19 mouse cellular contexts compared by ENCODE assay signal in the genomic region with DNA sequence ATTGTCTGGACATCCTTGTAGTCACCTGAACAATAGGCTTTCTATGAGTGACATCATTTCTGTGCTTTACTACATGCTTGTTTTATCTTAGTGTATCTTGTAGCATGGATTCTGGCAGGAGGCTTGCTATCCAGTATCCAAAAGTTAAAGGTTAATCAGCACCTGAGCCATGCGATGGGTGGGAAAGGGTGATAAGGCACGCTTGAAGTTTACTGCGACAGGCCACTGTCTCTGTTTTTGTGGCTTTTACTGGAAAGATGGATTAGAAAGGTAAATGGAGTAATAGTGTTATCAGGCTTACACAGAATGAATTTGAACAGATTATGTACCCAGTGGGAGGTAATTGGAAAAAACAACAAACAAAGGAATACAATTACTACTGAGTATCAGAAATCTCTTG. TPM values are rescaled to one million over a fixed set of nuclear protein-coding genes. Genes with fewer than 3 reads are reported as not detected.
DNase-seq lines count a peak whose midpoint lies in the region; ATAC-seq and TF ChIP-seq lines count a peak whose summit lies in the region.
"Had no signal": no experiment of that assay in that cellular context is flagged by ENCODE, and none has a peak within 500 bp of the region (broad histone marks: within the 10 kb centered on the region; RNA-seq: fewer than 3 reads in every experiment).

No protein-coding gene starts in this region.

- TF ChIP-seq EP300 in liver, postnatal 0 days (IDR thresholded peaks at IDR 0.05; ENCODE audit: low read depth) = peak; percentile 45; the same call in 1 of the 2 replicates

- peaks cover 11% of the 10 kb centered on the region for H3K4me1 ChIP-seq in liver, embryonic 12.5 days
- no peaks in the 10 kb centered on the region for H3K4me1 ChIP-seq in liver, postnatal 0 days (ENCODE audit: insufficient read depth)
- no peaks in the 10 kb centered on the region for H3K4me1 ChIP-seq in heart, embryonic 10.5 days
- H3K4me1 ChIP-seq: embryonic facial prominence, embryonic 13.5 days; heart, embryonic 15.5 days; hindbrain, embryonic 13.5 days had no signal

- no peak overlapping the region for H3K27ac ChIP-seq in liver, embryonic 12.5 days
- no peak overlapping the region for H3K27ac ChIP-seq in liver, postnatal 0 days (ENCODE audit: low read depth)
- H3K27ac ChIP-seq in heart, embryonic 10.5 days = no peak overlapping the region
- H3K27ac ChIP-seq: embryonic facial prominence, embryonic 13.5 days; heart, embryonic 15.5 days; hindbrain, embryonic 13.5 days; hindbrain, postnatal 0 days had no signal

- no peaks in the 10 kb centered on the region for H3K9me3 ChIP-seq in liver, embryonic 12.5 days (replicated peaks)
- no peaks in the 10 kb centered on the region for H3K9me3 ChIP-seq in liver, postnatal 0 days (ENCODE audit: low read length)
- H3K9me3 ChIP-seq in heart, embryonic 10.5 days = no peaks in the 10 kb centered on the region
- H3K9me3 ChIP-seq: embryonic facial prominence, embryonic 13.5 days; heart, embryonic 15.5 days; hindbrain, embryonic 13.5 days had no signal

- ATAC-seq in liver, embryonic 12.5 days = peak; percentile 62
- ATAC-seq in liver, postnatal 0 days = peak; percentile 41
- ATAC-seq: forebrain, embryonic 14.5 days; hindbrain, postnatal 0 days had no signal

- no peak for TF ChIP-seq CTCF in liver, postnatal 0 days (IDR thresholded peaks at IDR 0.05; ENCODE audit: low read depth)

- peaks cover 99% of the 10 kb centered on the region for H3K36me3 ChIP-seq in liver, embryonic 12.5 days
- H3K36me3 ChIP-seq in liver, postnatal 0 days (replicated peaks; ENCODE audit: insufficient read depth, low read length) = peaks cover 67% of the 10 kb centered on the region
- peaks cover 79% of the 10 kb centered on the region for H3K36me3 ChIP-seq in heart, embryonic 10.5 days

- no peak overlapping the region for H3K4me3 ChIP-seq in liver, embryonic 12.5 days
- H3K4me3 ChIP-seq in liver, postnatal 0 days (ENCODE audit: low read depth, low read length) = no peak overlapping the region
- H3K4me3 ChIP-seq in heart, embryonic 10.5 days = no peak overlapping the region
- H3K4me3 ChIP-seq: embryonic facial prominence, embryonic 13.5 days; heart, embryonic 15.5 days; hindbrain, embryonic 13.5 days had no signal

- no peak overlapping the region for H3K4me2 ChIP-seq in liver, embryonic 12.5 days
- no peak overlapping the region for H3K4me2 ChIP-seq in liver, postnatal 0 days (ENCODE audit: low read depth, low read length)
- H3K4me2 ChIP-seq: embryonic facial prominence, embryonic 13.5 days; heart, embryonic 11.5 days; heart, embryonic 15.5 days; hindbrain, embryonic 13.5 days had no signal

- no peaks in the 10 kb centered on the region for H3K27me3 ChIP-seq in liver, embryonic 12.5 days (replicated peaks)
- no peaks in the 10 kb centered on the region for H3K27me3 ChIP-seq in liver, postnatal 0 days (ENCODE audit: insufficient read depth, low read length)
- H3K27me3 ChIP-seq in heart, embryonic 10.5 days (ENCODE audit: insufficient read depth, poor library complexity, severe bottlenecking) = no peaks in the 10 kb centered on the region
- H3K27me3 ChIP-seq: embryonic facial prominence, embryonic 13.5 days; heart, embryonic 15.5 days; hindbrain, embryonic 13.5 days had no signal

- 37% methylated on average over 3 of the region's 3 CpGs for WGBS in liver, embryonic 12.5 days (ENCODE audit: insufficient replicate concordance)
- whole genome bisulfite sequencing in liver, postnatal 0 days (ENCODE audit: insufficient replicate concordance) = 43% methylated on average over 3 of the region's 3 CpGs
- 87% methylated on average over 3 of the region's 3 CpGs for WGBS in heart, embryonic 10.5 days

- DNase-seq in c-Kit-positive CD71-positive TER-119-negative erythroid progenitor cells, embryonic 14.5 days (ENCODE audit: low read depth) = peak; percentile 34
- no peak for DNase-seq in liver, postnatal 0 days
- DNase-seq in yolk sac, embryonic 10.5 days (ENCODE audit: low spot score) = peak; percentile 15
- DNase-seq in layer of hippocampus, adult 11-12 months (ENCODE audit: low spot score) = no peak
- no peak for DNase-seq in heart, embryonic 10.5 days (ENCODE audit: low spot score)
- DNase-seq in lung, postnatal 14 days = no peak
- DNase-seq: cerebellum, adult 11-12 months; cerebellum, adult 9-10 months; cerebellum, postnatal 25 days; gastrocnemius, postnatal 36 days; heart, adult 18-20 months; heart, postnatal 14 days had no signal

- H3K9ac ChIP-seq in liver, embryonic 12.5 days = no peak overlapping the region
- H3K9ac ChIP-seq in liver, postnatal 0 days (replicated peaks) = no peak overlapping the region
- H3K9ac ChIP-seq: embryonic facial prominence, embryonic 13.5 days; heart, embryonic 15.5 days; hindbrain, embryonic 13.5 days had no signal

RNA-seq across cellular contexts. Expression of gene Ncapg2, which starts 37.0 kb away (rescaled TPM):
- 62.7 and 67.6 TPM in 2 replicates for polyA plus RNA-seq in liver, embryonic 12.5 days (2016; fragmentation: Nextera tagmentation; extraction: Ambion mirVana)
- polyA plus RNA-seq in liver, postnatal 0 days (2015; fragmentation: Nextera tagmentation; extraction: Ambion mirVana) = 15.9 and 21.2 TPM in 2 replicates
- 36.4 and 37.6 TPM in 2 replicates for polyA plus RNA-seq in heart, embryonic 10.5 days (2016; fragmentation: Nextera tagmentation; extraction: Ambion mirVana)

RNA-seq across cellular contexts. Expression of gene Ptprn2, which starts 43.3 kb away (rescaled TPM):
- polyA plus RNA-seq in liver, embryonic 12.5 days (2016; fragmentation: Nextera tagmentation; extraction: Ambion mirVana) = 0.05 TPM in 1 of 2 replicates, not detected in the other
- polyA plus RNA-seq in liver, postnatal 0 days (2015; fragmentation: Nextera tagmentation; extraction: Ambion mirVana) = 0.14 TPM in 1 of 2 replicates, not detected in the other
- 0.16 TPM in 1 of 2 replicates, not detected in the other for polyA plus RNA-seq in heart, embryonic 10.5 days (2016; fragmentation: Nextera tagmentation; extraction: Ambion mirVana)
- polyA plus RNA-seq: heart, embryonic 11.5 days had no signal

Comparison
In these comparisons a context has a peak if more than half of its experiments do, and no peak if none do; other contexts are left out.
1. DNase-seq: peak in c-Kit-positive CD71-positive TER-119-negative erythroid progenitor cells, embryonic 14.5 days (single experiment) and yolk sac, embryonic 10.5 days (single experiment); none in liver, postnatal 0 days (single experiment), layer of hippocampus, adult 11-12 months (single experiment), heart, embryonic 10.5 days (single experiment) and lung, postnatal 14 days (single experiment).